Mouse (Mus musculus): ENCODE results near the gene Slc24a4. TPM values are rescaled to one million over a fixed set of nuclear protein-coding genes. Genes with fewer than 3 reads are reported as not detected.

The Slc24a4 gene
- polyA plus RNA-seq, 1 experiment from 2014 or later = 0.04 TPM

DNA sequence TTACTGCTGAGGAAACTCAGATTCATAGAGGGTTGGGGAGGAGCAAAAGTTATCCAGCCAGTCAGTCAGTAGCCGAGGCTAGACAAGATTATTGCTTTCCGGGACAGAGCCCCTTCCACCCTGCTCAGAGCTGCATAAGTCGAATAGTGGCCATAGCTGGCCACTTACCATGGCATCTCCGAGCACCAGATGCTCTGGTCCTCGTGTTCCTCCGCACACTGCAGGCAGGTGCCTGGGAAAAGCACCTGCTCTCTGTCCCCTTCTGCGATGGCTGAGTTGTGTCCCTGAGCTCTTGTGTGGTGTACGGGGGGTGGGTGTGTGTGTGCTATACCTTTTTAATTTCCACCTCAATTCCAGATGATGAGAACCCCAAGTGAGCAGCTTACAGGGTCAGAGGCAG, 167.1 kb downstream of the Slc24a4 start:
- Histone ChIP-seq H3K4me1 (replicated peaks; ENCODE audit: control insufficient read depth, insufficient read depth, low read length) (peaks cover 25% of the 10 kb centered on the region), H3K9me3 (ENCODE audit: control insufficient read depth, low read length) (no peaks in the 10 kb centered on the region), H3K27me3 (replicated peaks; ENCODE audit: control insufficient read depth, insufficient read depth, low read length) (no peaks in the 10 kb centered on the region), H3K4me3 (ENCODE audit: low read depth, low read length) (no peak overlapping the region), H3K36me3 (ENCODE audit: control insufficient read depth, insufficient read depth, low read length) (0 out of 2 replicates have a peak, but pooled peaks cover 3% of the 10 kb centered on the region), H3K4me2 (no peak overlapping the region), H3K27ac (ENCODE audit: low read depth, low read length) (no peak overlapping the region), H3K9ac (ENCODE audit: low read depth, low read length) (no peak overlapping the region)
- ATAC-seq (replicated peaks; ENCODE audit: low FRiP score) (no peak), DNase-seq (ENCODE audit: low spot score) (no peak)
- 76% methylated on average over 8 of the region's 8 CpGs for WGBS

DNA sequence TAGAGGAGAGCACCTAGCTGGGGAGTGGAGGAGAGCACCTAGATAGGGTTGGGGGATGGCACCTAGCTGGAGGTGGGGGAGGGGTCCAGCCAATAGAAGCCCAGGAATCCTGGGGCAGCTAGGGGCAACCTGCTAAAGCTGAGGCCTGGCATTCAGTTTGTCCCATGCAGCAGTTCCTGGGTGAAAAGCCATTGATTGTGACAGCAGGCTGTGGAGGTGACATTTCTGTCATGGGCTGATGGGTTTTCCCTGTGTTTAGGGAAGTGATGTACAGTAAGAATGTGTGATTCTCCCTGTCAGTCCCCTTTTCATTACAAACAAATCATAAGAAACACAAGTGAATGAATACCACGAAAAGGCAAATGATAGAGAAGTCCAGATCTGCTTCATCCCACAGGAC, 167.8 kb downstream of the Slc24a4 start:
- DNase-seq (ENCODE audit: low spot score) (no peak), ATAC-seq (replicated peaks; ENCODE audit: low FRiP score) (no peak)
- Histone ChIP-seq H3K27ac (ENCODE audit: low read depth, low read length) (no peak overlapping the region), H3K4me3 (ENCODE audit: low read depth, low read length) (no peak overlapping the region), H3K4me1 (replicated peaks; ENCODE audit: control insufficient read depth, insufficient read depth, low read length) (peaks cover 22% of the 10 kb centered on the region), H3K9ac (ENCODE audit: low read depth, low read length) (no peak overlapping the region), H3K36me3 (ENCODE audit: control insufficient read depth, insufficient read depth, low read length) (0 out of 2 replicates have a peak, but pooled peaks cover 3% of the 10 kb centered on the region), H3K4me2 (no peak overlapping the region), H3K27me3 (replicated peaks; ENCODE audit: control insufficient read depth, insufficient read depth, low read length) (no peaks in the 10 kb centered on the region), H3K9me3 (ENCODE audit: control insufficient read depth, low read length) (no peaks in the 10 kb centered on the region)
- 84% methylated on average over 1 of the region's 1 CpGs for WGBS

GRCm38 (mm10) chr12:102296967-102297366, 168.4 kb downstream of the Slc24a4 start:
- H3K27ac ChIP-seq (ENCODE audit: low read depth, low read length) = no peak overlapping the region

DNA sequence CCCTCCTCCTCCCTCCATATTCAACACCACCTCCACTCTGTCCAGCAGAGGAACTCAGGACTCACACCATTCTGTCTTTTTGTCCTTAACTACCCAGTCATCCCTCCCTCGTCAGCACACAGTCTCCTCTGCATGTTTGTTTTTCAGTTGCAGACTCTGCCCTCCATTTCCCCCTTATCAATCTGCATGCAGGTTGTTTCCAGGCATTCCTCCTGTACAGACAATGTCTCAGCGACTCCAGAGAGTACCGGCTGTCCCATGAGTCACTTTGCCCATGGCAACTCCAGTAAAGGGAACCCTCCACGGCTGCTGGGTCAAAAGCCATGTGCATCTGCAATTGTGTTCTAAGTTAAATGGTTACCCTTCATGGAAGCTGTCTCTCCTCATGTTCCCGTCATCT, 170.7 kb downstream of the Slc24a4 start:
- no peak overlapping the region for H3K4me2 ChIP-seq
- no peak overlapping the region for H3K9ac ChIP-seq (ENCODE audit: low read depth, low read length)
- H3K9me3 ChIP-seq (ENCODE audit: control insufficient read depth, low read length) = no peaks in the 10 kb centered on the region
- H3K4me3 ChIP-seq (ENCODE audit: low read depth, low read length) = no peak overlapping the region
- H3K36me3 ChIP-seq (ENCODE audit: control insufficient read depth, insufficient read depth, low read length) = 0 out of 2 replicates have a peak, but pooled peaks cover 3% of the 10 kb centered on the region
- H3K27ac ChIP-seq (ENCODE audit: low read depth, low read length) = no peak overlapping the region
- peaks cover 34% of the 10 kb centered on the region for H3K4me1 ChIP-seq (replicated peaks; ENCODE audit: control insufficient read depth, insufficient read depth, low read length)
- H3K27me3 ChIP-seq (replicated peaks; ENCODE audit: control insufficient read depth, insufficient read depth, low read length) = no peaks in the 10 kb centered on the region
- ATAC-seq (replicated peaks; ENCODE audit: low FRiP score) (no peak), DNase-seq (ENCODE audit: low spot score) (no peak)
- 39% methylated on average over 5 of the region's 5 CpGs for WGBS

More at GRCm38 (mm10) chr12:102296967-102297366, 168.4 kb downstream of the Slc24a4 start:
- 75% methylated on average over 4 of the region's 4 CpGs for WGBS
- Histone ChIP-seq H3K4me3 (ENCODE audit: low read depth, low read length) (no peak overlapping the region), H3K9me3 (ENCODE audit: control insufficient read depth, low read length) (no peaks in the 10 kb centered on the region), H3K27me3 (replicated peaks; ENCODE audit: control insufficient read depth, insufficient read depth, low read length) (no peaks in the 10 kb centered on the region), H3K4me1 (replicated peaks; ENCODE audit: control insufficient read depth, insufficient read depth, low read length) (peaks cover 23% of the 10 kb centered on the region), H3K9ac (ENCODE audit: low read depth, low read length) (no peak overlapping the region), H3K36me3 (ENCODE audit: control insufficient read depth, insufficient read depth, low read length) (0 out of 2 replicates have a peak, but pooled peaks cover 3% of the 10 kb centered on the region), H3K4me2 (no peak overlapping the region)
- DNase-seq (ENCODE audit: low spot score) (no peak), ATAC-seq (replicated peaks; ENCODE audit: low FRiP score) (no peak)

DNA sequence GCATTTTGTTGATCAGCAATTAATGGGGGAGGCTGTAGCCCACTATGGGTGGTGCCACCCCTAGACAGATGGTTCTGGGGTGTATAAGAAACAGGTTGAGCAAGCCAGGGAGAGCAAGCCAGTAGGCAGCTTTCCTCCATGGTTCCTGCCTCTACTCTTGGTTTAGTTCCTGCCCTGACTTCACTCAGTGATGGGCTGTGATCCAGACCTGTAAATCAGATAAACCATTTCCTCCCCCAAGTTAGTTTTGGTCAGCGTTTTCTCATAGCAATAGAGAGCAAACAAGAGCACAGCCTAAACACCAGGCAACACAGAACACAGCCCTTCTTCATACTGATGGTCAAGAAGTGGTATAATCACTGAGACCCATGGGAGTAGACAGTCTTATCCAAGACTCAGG, 173.1 kb downstream of the Slc24a4 start:
- DNase-seq (ENCODE audit: low spot score) (no peak), ATAC-seq (replicated peaks; ENCODE audit: low FRiP score) (no peak)
- Histone ChIP-seq H3K4me3 (ENCODE audit: low read depth, low read length) (no peak overlapping the region), H3K4me1 (replicated peaks; ENCODE audit: control insufficient read depth, insufficient read depth, low read length) (peaks cover 39% of the 10 kb centered on the region), H3K36me3 (ENCODE audit: control insufficient read depth, insufficient read depth, low read length) (no peaks in the 10 kb centered on the region), H3K9ac (ENCODE audit: low read depth, low read length) (no peak overlapping the region), H3K9me3 (ENCODE audit: control insufficient read depth, low read length) (no peaks in the 10 kb centered on the region), H3K27ac (ENCODE audit: low read depth, low read length) (no peak overlapping the region), H3K4me2 (no peak overlapping the region), H3K27me3 (replicated peaks; ENCODE audit: control insufficient read depth, insufficient read depth, low read length) (no peaks in the 10 kb centered on the region)
- WGBS = 55% methylated on average over 1 of the region's 1 CpGs

DNA sequence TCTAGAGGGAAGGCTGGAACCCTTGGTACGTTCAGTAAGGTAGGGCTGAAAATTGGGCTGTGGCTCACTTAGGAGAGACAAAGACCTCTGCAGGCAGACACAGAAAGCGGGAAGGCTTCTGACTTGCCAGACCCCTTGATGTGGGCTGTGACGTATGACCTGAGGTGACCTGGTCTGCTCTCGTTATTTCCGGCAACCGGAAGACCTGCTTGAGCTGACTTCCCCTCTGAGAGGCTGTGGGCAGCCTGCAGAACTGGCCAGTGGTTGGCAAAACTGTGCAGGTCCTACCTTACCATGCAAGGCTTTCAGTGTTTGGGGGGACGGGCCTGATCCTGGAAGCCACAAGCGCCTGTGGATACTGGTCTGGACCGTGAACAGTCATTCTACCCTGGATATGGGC, 173.8 kb downstream of the Slc24a4 start:
- H3K9me3 ChIP-seq (ENCODE audit: control insufficient read depth, low read length) = no peaks in the 10 kb centered on the region
- no peak overlapping the region for H3K4me2 ChIP-seq
- H3K27ac ChIP-seq (ENCODE audit: low read depth, low read length) = no peak overlapping the region
- H3K4me3 ChIP-seq (ENCODE audit: low read depth, low read length) = no peak overlapping the region
- peaks cover 36% of the 10 kb centered on the region for H3K4me1 ChIP-seq (replicated peaks; ENCODE audit: control insufficient read depth, insufficient read depth, low read length)
- 65% methylated on average over 9 of the region's 9 CpGs for whole genome bisulfite sequencing
- no peak overlapping the region for H3K9ac ChIP-seq (ENCODE audit: low read depth, low read length)
- DNase-seq (ENCODE audit: low spot score) (no peak), ATAC-seq (replicated peaks; ENCODE audit: low FRiP score) (no peak)
- H3K36me3 ChIP-seq (ENCODE audit: control insufficient read depth, insufficient read depth, low read length) = no peaks in the 10 kb centered on the region
- H3K27me3 ChIP-seq (replicated peaks; ENCODE audit: control insufficient read depth, insufficient read depth, low read length) = no peaks in the 10 kb centered on the region

DNA sequence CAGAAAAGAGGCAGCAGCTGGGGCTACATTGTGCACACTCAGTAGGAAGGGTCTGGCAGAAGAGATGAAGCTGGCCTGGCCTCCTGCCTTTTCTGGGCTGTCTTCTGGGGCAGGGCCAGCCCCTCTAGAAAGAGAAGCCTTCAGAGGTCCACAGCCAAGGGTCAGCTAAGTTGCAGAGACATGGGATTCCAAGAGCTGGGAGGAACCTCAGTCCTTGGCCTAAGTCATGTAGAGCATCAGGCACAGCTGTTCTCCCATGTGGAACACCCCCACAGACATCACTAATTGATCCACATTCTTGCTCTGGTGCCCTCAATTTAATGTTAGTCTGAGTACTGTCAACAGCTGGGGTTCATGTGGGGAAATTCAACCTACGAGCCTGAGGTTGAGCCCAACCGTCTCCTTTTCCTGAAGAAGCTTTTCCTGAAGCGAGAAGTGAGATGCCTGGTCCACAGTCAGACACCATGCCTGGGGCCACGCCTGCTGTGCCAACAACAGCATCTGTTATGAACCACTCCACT, 174.4 kb downstream of the Slc24a4 start:
- no peak for ATAC-seq (replicated peaks; ENCODE audit: low FRiP score)
- peaks cover 37% of the 10 kb centered on the region for H3K4me1 ChIP-seq (replicated peaks; ENCODE audit: control insufficient read depth, insufficient read depth, low read length)

GRCm38 (mm10) chr12:102303867-102304266, 175.3 kb downstream of the Slc24a4 start:
- DNase-seq (ENCODE audit: low spot score) = no peak
- Histone ChIP-seq H3K9me3 (ENCODE audit: control insufficient read depth, low read length) (no peaks in the 10 kb centered on the region), H3K36me3 (ENCODE audit: control insufficient read depth, insufficient read depth, low read length) (no peaks in the 10 kb centered on the region; the same call in 1 of the 2 replicates), H3K4me1 (replicated peaks; ENCODE audit: control insufficient read depth, insufficient read depth, low read length) (peaks cover 41% of the 10 kb centered on the region), H3K9ac (ENCODE audit: low read depth, low read length) (no peak overlapping the region), H3K27me3 (replicated peaks; ENCODE audit: control insufficient read depth, insufficient read depth, low read length) (no peaks in the 10 kb centered on the region), H3K27ac (ENCODE audit: low read depth, low read length) (no peak overlapping the region), H3K4me2 (no peak overlapping the region), H3K4me3 (ENCODE audit: low read depth, low read length) (no peak overlapping the region)
- no peak for ATAC-seq (replicated peaks; ENCODE audit: low FRiP score)
- WGBS = 42% methylated on average over 7 of the region's 7 CpGs

More for the DNA sequence above, 174.4 kb downstream of the Slc24a4 start:
- Histone ChIP-seq H3K36me3 (ENCODE audit: control insufficient read depth, insufficient read depth, low read length) (no peaks in the 10 kb centered on the region; the same call in 1 of the 2 replicates), H3K27ac (ENCODE audit: low read depth, low read length) (no peak overlapping the region), H3K9ac (ENCODE audit: low read depth, low read length) (no peak overlapping the region), H3K4me2 (no peak overlapping the region), H3K27me3 (replicated peaks; ENCODE audit: control insufficient read depth, insufficient read depth, low read length) (no peaks in the 10 kb centered on the region), H3K4me3 (ENCODE audit: low read depth, low read length) (no peak overlapping the region), H3K9me3 (ENCODE audit: control insufficient read depth, low read length) (no peaks in the 10 kb centered on the region)
- WGBS = 67% methylated on average over 4 of the region's 4 CpGs
- DNase-seq (ENCODE audit: low spot score) = no peak

GRCm38 (mm10) chr12:102305069-102305836, 176.7 kb downstream of the Slc24a4 start:
- no peaks in the 10 kb centered on the region for H3K27me3 ChIP-seq (replicated peaks; ENCODE audit: control insufficient read depth, insufficient read depth, low read length)
- H3K36me3 ChIP-seq (ENCODE audit: control insufficient read depth, insufficient read depth, low read length) = no peaks in the 10 kb centered on the region; the same call in 1 of the 2 replicates
- no peak for ATAC-seq (replicated peaks; ENCODE audit: low FRiP score)
- no peak for DNase-seq (ENCODE audit: low spot score)
- no peaks in the 10 kb centered on the region for H3K9me3 ChIP-seq (ENCODE audit: control insufficient read depth, low read length)
- no peak overlapping the region for H3K4me3 ChIP-seq (ENCODE audit: low read depth, low read length)
- H3K4me2 ChIP-seq = no peak overlapping the region
- peaks cover 41% of the 10 kb centered on the region for H3K4me1 ChIP-seq (replicated peaks; ENCODE audit: control insufficient read depth, insufficient read depth, low read length)
- no peak overlapping the region for H3K9ac ChIP-seq (ENCODE audit: low read depth, low read length)
- 60% methylated on average over 10 of the region's 10 CpGs for WGBS
- no peak overlapping the region; the same call in 1 of the 2 replicates for H3K27ac ChIP-seq (ENCODE audit: low read depth, low read length)
